8 mouse cellular contexts compared by ENCODE assay signal in genomic region chr8:126832163-126832978, GRCm38 (mm10).
DNase-seq lines count a peak whose midpoint lies in the region; ATAC-seq and TF ChIP-seq lines count a peak whose summit lies in the region.

No protein-coding gene starts in this region.

- no peak overlapping the region for H3K9ac ChIP-seq in hindbrain, embryonic 16.5 days (ENCODE audit: low read depth, low read length)
- no peak overlapping the region for H3K9ac ChIP-seq in embryonic facial prominence, embryonic 11.5 days (replicated peaks; ENCODE audit: low read length)
- H3K9ac ChIP-seq in hindbrain, postnatal 0 days (replicated peaks; ENCODE audit: low read length): no peak overlapping the region
- H3K9ac ChIP-seq in liver, embryonic 15.5 days: no peak overlapping the region

- no peak for ATAC-seq in hindbrain, embryonic 16.5 days
- no peak for ATAC-seq in embryonic facial prominence, embryonic 11.5 days (replicated peaks; ENCODE audit: insufficient number of reproducible peaks, low FRiP score, low TSS enrichment, low read depth)
- ATAC-seq in hindbrain, postnatal 0 days: no peak
- no peak for ATAC-seq in liver, embryonic 15.5 days (ENCODE audit: insufficient read depth)

- no peak for TF ChIP-seq CTCF in hindbrain, postnatal 0 days (IDR thresholded peaks at IDR 0.05; ENCODE audit: low read depth)
- no peak for TF ChIP-seq CTCF in spleen, adult 2 months (IDR thresholded peaks at IDR 0.05; ENCODE audit: extremely low read depth, insufficient read depth, insufficient read length, insufficient replicate concordance)

- TF ChIP-seq POLR2A in spleen, adult 2 months (IDR thresholded peaks at IDR 0.05; ENCODE audit: low read depth, low read length): no peak

- H3K27me3 ChIP-seq in hindbrain, embryonic 10.5 days (ENCODE audit: insufficient read depth, poor library complexity, severe bottlenecking): no peaks in the 10 kb centered on the region
- H3K27me3 ChIP-seq in hindbrain, embryonic 16.5 days (replicated peaks; ENCODE audit: control insufficient read depth, insufficient read depth, low read length): no peaks in the 10 kb centered on the region
- H3K27me3 ChIP-seq in embryonic facial prominence, embryonic 11.5 days (ENCODE audit: control insufficient read depth, insufficient read depth, low read length): no peaks in the 10 kb centered on the region
- H3K27me3 ChIP-seq in hindbrain, postnatal 0 days (ENCODE audit: insufficient read depth, low read length): no peaks in the 10 kb centered on the region
- H3K27me3 ChIP-seq in liver, embryonic 15.5 days: no peaks in the 10 kb centered on the region
- H3K27me3 ChIP-seq in spleen, adult 2 months (ENCODE audit: control insufficient read depth, insufficient read depth, low read length): no peaks in the 10 kb centered on the region

- DNase-seq in hindbrain, embryonic 10.5 days (ENCODE audit: low spot score): no peak
- DNase-seq in embryonic facial prominence, embryonic 11.5 days (ENCODE audit: low spot score): peak; percentile 45
- DNase-seq in hindbrain, postnatal 0 days (ENCODE audit: low spot score): no peak
- peak; percentile 89 to 92 for DNase-seq in spleen, adult 2 months (ENCODE audit: low read depth in 1 of 2, low spot score in 2 of 2)
- DNase-seq in layer of hippocampus, adult 18-20 months (ENCODE audit: low spot score in 2 of 2): no peak
- DNase-seq in ovary, postnatal 36 days (ENCODE audit: low spot score): no peak

- H3K4me1 ChIP-seq in hindbrain, embryonic 10.5 days (replicated peaks): peaks cover 70% of the 10 kb centered on the region
- H3K4me1 ChIP-seq in hindbrain, embryonic 16.5 days (ENCODE audit: control insufficient read depth, insufficient read depth, low read depth, low read length): peaks cover 18% of the 10 kb centered on the region
- H3K4me1 ChIP-seq in embryonic facial prominence, embryonic 11.5 days (ENCODE audit: control insufficient read depth, insufficient read depth, low read length): peaks cover 2% of the 10 kb centered on the region
- peaks cover 13% of the 10 kb centered on the region; the same call in 1 of the 2 replicates for H3K4me1 ChIP-seq in hindbrain, postnatal 0 days (ENCODE audit: insufficient read depth, low read length)
- peaks cover 78% of the 10 kb centered on the region for H3K4me1 ChIP-seq in liver, embryonic 15.5 days (replicated peaks)
- H3K4me1 ChIP-seq in spleen, adult 2 months (ENCODE audit: control insufficient read depth, insufficient read depth, insufficient read length): peaks cover 58% of the 10 kb centered on the region

- H3K36me3 ChIP-seq in hindbrain, embryonic 10.5 days: no peaks in the 10 kb centered on the region
- no peaks in the 10 kb centered on the region for H3K36me3 ChIP-seq in hindbrain, embryonic 16.5 days (ENCODE audit: control insufficient read depth, insufficient read depth, low read length)
- H3K36me3 ChIP-seq in embryonic facial prominence, embryonic 11.5 days (replicated peaks; ENCODE audit: control insufficient read depth, insufficient read depth, low read depth, low read length): no peaks in the 10 kb centered on the region
- H3K36me3 ChIP-seq in hindbrain, postnatal 0 days (ENCODE audit: insufficient read depth, low read length): no peaks in the 10 kb centered on the region
- no peaks in the 10 kb centered on the region for H3K36me3 ChIP-seq in liver, embryonic 15.5 days (replicated peaks)
- H3K36me3 ChIP-seq in spleen, adult 2 months (ENCODE audit: control insufficient read depth, insufficient read depth, low read length): no peaks in the 10 kb centered on the region

- no peaks in the 10 kb centered on the region for H3K9me3 ChIP-seq in hindbrain, embryonic 10.5 days
- no peaks in the 10 kb centered on the region for H3K9me3 ChIP-seq in hindbrain, embryonic 16.5 days (ENCODE audit: control insufficient read depth, low read length)
- no peaks in the 10 kb centered on the region for H3K9me3 ChIP-seq in embryonic facial prominence, embryonic 11.5 days (replicated peaks; ENCODE audit: control insufficient read depth, low read length)
- H3K9me3 ChIP-seq in hindbrain, postnatal 0 days (ENCODE audit: low read length): no peaks in the 10 kb centered on the region
- no peaks in the 10 kb centered on the region for H3K9me3 ChIP-seq in liver, embryonic 15.5 days (replicated peaks)

- WGBS in hindbrain, embryonic 10.5 days: 71% methylated on average over 12 of the region's 12 CpGs
- 74% methylated on average over 12 of the region's 12 CpGs for WGBS in hindbrain, embryonic 16.5 days
- 53% methylated on average over 12 of the region's 12 CpGs for WGBS in embryonic facial prominence, embryonic 11.5 days
- 71% methylated on average over 12 of the region's 12 CpGs for WGBS in hindbrain, postnatal 0 days
- 24% methylated on average over 12 of the region's 12 CpGs for WGBS in liver, embryonic 15.5 days (ENCODE audit: insufficient replicate concordance)
- 12% methylated on average over 12 of the region's 12 CpGs for WGBS in spleen, adult 2 months

- H3K4me3 ChIP-seq in hindbrain, embryonic 10.5 days: no peak overlapping the region
- H3K4me3 ChIP-seq in hindbrain, embryonic 16.5 days (ENCODE audit: low read length): no peak overlapping the region
- H3K4me3 ChIP-seq in embryonic facial prominence, embryonic 11.5 days (ENCODE audit: low read depth, low read length): no peak overlapping the region
- H3K4me3 ChIP-seq in hindbrain, postnatal 0 days (ENCODE audit: low read length): no peak overlapping the region
- H3K4me3 ChIP-seq in liver, embryonic 15.5 days (replicated peaks): no peak overlapping the region
- H3K4me3 ChIP-seq in spleen, adult 2 months (ENCODE audit: extremely low read depth, insufficient read depth, insufficient read length): no peak overlapping the region

- H3K27ac ChIP-seq in hindbrain, embryonic 10.5 days: peak overlapping the region; percentile 74
- H3K27ac ChIP-seq in hindbrain, embryonic 16.5 days (ENCODE audit: low read depth, low read length): no peak overlapping the region
- peak overlapping the region; percentile 48 for H3K27ac ChIP-seq in embryonic facial prominence, embryonic 11.5 days (replicated peaks; ENCODE audit: low read depth, low read length)
- peak overlapping the region; percentile 58; the same call in 1 of the 2 replicates for H3K27ac ChIP-seq in hindbrain, postnatal 0 days
- peak overlapping the region; percentile 82 for H3K27ac ChIP-seq in liver, embryonic 15.5 days (replicated peaks)
- H3K27ac ChIP-seq in spleen, adult 2 months (ENCODE audit: insufficient read depth, low read length): peak overlapping the region; percentile 90

- no peak overlapping the region for H3K4me2 ChIP-seq in hindbrain, embryonic 16.5 days (ENCODE audit: low read length)
- no peak overlapping the region for H3K4me2 ChIP-seq in embryonic facial prominence, embryonic 11.5 days (ENCODE audit: low read depth, low read length)
- no peak overlapping the region for H3K4me2 ChIP-seq in hindbrain, postnatal 0 days (ENCODE audit: low read depth, low read length)
- H3K4me2 ChIP-seq in liver, embryonic 15.5 days: peak overlapping the region; percentile 53

Comparison
In these comparisons a context has a peak if more than half of its experiments do, and no peak if none do; other contexts are left out.
1. DNase-seq: peak in embryonic facial prominence, embryonic 11.5 days (single experiment) and spleen, adult 2 months (2 of 2); none in hindbrain, embryonic 10.5 days (single experiment), hindbrain, postnatal 0 days (single experiment), layer of hippocampus, adult 18-20 months (0 of 2) and ovary, postnatal 36 days (single experiment).